Mouse (Mus musculus): ENCODE measurements around the gene Rbm3. TPM values are rescaled to one million over a fixed set of nuclear protein-coding genes. Genes with fewer than 3 reads are reported as not detected.
A peak's percentile ranks its signal among the peaks of the same experiment; 100 is the strongest.

Rbm3 gene
- 41.6 and 50.8 TPM in 2 replicates for polyA plus RNA-seq (2012; rRNA removed)

GRCm38 (mm10) chrX:8145153-8145991 lies at the start of gene Rbm3:
Gene Rbm3, minus strand, starts transcription at chrX:8145880.
- H3K4me3 ChIP-seq (ENCODE audit: insufficient read depth, low read depth, low read length) = peak within 1 kb of the TSS; percentile 98
- H3K4me1 ChIP-seq (ENCODE audit: control insufficient read depth, insufficient read depth, low read length) = peaks cover 8% of the 10 kb centered on the region; the same call in 1 of the 2 replicates
- under 1% methylated on average over 64 of the region's 65 CpGs for WGBS
- DNase-seq = peak; percentile 91
- H3K27ac ChIP-seq (ENCODE audit: insufficient read depth, low read depth, low read length) = peak within 1 kb of the TSS; percentile 100
- no peaks in the 10 kb centered on the region for H3K27me3 ChIP-seq (replicated peaks; ENCODE audit: control insufficient read depth, insufficient read depth, low read length)
- TF ChIP-seq POLR2A (IDR thresholded peaks at IDR 0.05; ENCODE audit: low read depth, low read length) (peak; percentile 68), CTCF (conservative IDR thresholded peaks at IDR 0.05; ENCODE audit: insufficient read depth, insufficient read length, low read depth, low read length) (no peak)
- peaks cover 3% of the 10 kb centered on the region; the same call in 1 of the 2 replicates for H3K36me3 ChIP-seq (ENCODE audit: control insufficient read depth, insufficient read depth, low read length)

- no peak for TF ChIP-seq CTCF (conservative IDR thresholded peaks at IDR 0.05; ENCODE audit: insufficient read depth, insufficient read length, low read depth, low read length)
- no peak for TF ChIP-seq POLR2A (IDR thresholded peaks at IDR 0.05; ENCODE audit: low read depth, low read length)
- no peaks in the 10 kb centered on the region for H3K27me3 ChIP-seq (replicated peaks; ENCODE audit: control insufficient read depth, insufficient read depth, low read length)
- DNase-seq = peak; percentile 16
- H3K4me3 ChIP-seq (ENCODE audit: insufficient read depth, low read depth, low read length) = peak within 1 kb of the TSS; percentile 86
- WGBS = 5% methylated on average over 10 of the region's 10 CpGs
- no peaks in the 10 kb centered on the region for H3K36me3 ChIP-seq (ENCODE audit: control insufficient read depth, insufficient read depth, low read length)
- H3K4me1 ChIP-seq (ENCODE audit: control insufficient read depth, insufficient read depth, low read length) = no peaks in the 10 kb centered on the region; the same call in 1 of the 2 replicates
- H3K27ac ChIP-seq (ENCODE audit: insufficient read depth, low read depth, low read length) = peak within 1 kb of the TSS; percentile 65
Measured at GRCm38 (mm10) chrX:8193419-8193723, 47.7 kb upstream of the Rbm3 start, which contains the start of gene Ebp. Gene Ebp, minus strand, starts transcription at chrX:8193512.

GRCm38 (mm10) chrX:8192640-8193418 lies 47.1 kb upstream of the Rbm3 start:
- Histone ChIP-seq H3K27ac (ENCODE audit: insufficient read depth, low read depth, low read length) (peak overlapping the region; percentile 65), H3K4me3 (ENCODE audit: insufficient read depth, low read depth, low read length) (peak overlapping the region; percentile 86), H3K36me3 (ENCODE audit: control insufficient read depth, insufficient read depth, low read length) (no peaks in the 10 kb centered on the region), H3K27me3 (replicated peaks; ENCODE audit: control insufficient read depth, insufficient read depth, low read length) (no peaks in the 10 kb centered on the region), H3K4me1 (ENCODE audit: control insufficient read depth, insufficient read depth, low read length) (no peaks in the 10 kb centered on the region; the same call in 1 of the 2 replicates)
- WGBS = 0% methylated on average over 31 of the region's 38 CpGs
- no peak for TF ChIP-seq CTCF (conservative IDR thresholded peaks at IDR 0.05; ENCODE audit: insufficient read depth, insufficient read length, low read depth, low read length)
- peak; percentile 63 for TF ChIP-seq POLR2A (IDR thresholded peaks at IDR 0.05; ENCODE audit: low read depth, low read length)
- DNase-seq = peak; percentile 91

DNA sequence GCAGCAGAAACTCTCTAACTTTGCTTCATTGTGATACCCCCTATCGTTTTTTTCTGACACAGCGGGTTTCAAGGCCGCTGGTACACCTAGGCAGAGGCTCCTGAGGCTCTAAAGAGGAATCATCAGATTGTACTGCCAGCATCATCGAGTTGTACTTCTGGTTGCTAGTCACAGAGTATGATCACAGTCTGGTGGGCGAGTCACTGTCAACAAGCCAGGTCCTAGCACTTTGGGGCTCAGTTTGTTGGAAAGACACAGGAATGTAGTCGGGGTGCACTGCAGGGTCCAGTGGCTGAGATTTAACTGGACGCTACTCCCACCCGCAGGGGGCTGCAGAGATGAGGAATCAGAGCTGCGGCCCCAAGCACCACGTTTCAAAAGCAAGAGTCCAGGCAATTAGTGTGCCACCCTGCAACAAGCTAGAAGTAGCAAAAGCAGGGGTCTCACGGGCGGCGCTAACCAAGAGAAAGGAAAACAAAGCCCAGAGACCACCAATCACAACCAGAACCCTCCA lies 46.5 kb upstream of the Rbm3 start:
- H3K4me3 ChIP-seq (ENCODE audit: insufficient read depth, low read depth, low read length) = peak overlapping the region; percentile 86
- 2% methylated on average over 13 of the region's 13 CpGs for WGBS
- H3K27ac ChIP-seq (ENCODE audit: insufficient read depth, low read depth, low read length) = peak overlapping the region; percentile 65; the same call in 1 of the 2 replicates
- no peaks in the 10 kb centered on the region for H3K27me3 ChIP-seq (replicated peaks; ENCODE audit: control insufficient read depth, insufficient read depth, low read length)
- no peaks in the 10 kb centered on the region for H3K36me3 ChIP-seq (ENCODE audit: control insufficient read depth, insufficient read depth, low read length)
- DNase-seq = peak; percentile 5
- TF ChIP-seq CTCF (conservative IDR thresholded peaks at IDR 0.05; ENCODE audit: insufficient read depth, insufficient read length, low read depth, low read length) (no peak), POLR2A (IDR thresholded peaks at IDR 0.05; ENCODE audit: low read depth, low read length) (no peak)
- H3K4me1 ChIP-seq (ENCODE audit: control insufficient read depth, insufficient read depth, low read length) = no peaks in the 10 kb centered on the region; the same call in 1 of the 2 replicates

DNA sequence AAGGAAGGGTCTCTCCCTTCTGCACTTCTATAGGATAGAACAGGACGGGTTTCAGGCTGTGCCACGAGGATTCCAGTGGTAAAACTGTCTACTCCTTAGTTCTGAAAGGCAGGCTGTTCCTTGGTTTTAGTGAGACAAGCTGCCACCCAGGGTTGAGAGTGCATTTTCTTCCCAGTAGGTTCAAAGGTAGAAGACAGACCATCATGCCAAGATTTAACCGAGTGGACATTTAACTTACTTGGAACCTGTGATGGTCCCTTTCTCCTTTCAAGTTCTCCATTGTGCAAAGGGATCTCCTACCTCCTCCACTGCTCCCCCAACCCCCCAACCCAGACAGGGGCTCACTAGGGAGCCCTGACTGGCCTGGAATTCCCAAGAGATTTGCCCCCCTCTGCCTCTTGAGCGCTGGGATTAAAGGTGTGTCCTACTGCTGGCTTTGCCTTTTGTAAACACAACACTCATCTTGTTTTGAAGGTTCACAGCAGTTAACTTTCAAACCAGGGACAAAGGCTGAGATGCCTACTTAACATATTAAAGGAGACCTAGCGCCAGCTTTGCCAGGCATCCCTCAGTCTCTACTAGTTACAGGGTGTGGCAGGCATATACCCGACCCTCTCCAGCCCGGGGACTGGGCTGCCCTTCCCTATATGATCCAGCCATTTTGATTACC lies 37.3 kb upstream of the Rbm3 start:
- 15% methylated on average over 7 of the region's 7 CpGs for WGBS
- H3K36me3 ChIP-seq (ENCODE audit: control insufficient read depth, insufficient read depth, low read length) = no peaks in the 10 kb centered on the region; the same call in 1 of the 2 replicates
- peak overlapping the region; percentile 78 for H3K27ac ChIP-seq (ENCODE audit: insufficient read depth, low read depth, low read length)
- H3K4me1 ChIP-seq (ENCODE audit: control insufficient read depth, insufficient read depth, low read length) = no peaks in the 10 kb centered on the region; the same call in 1 of the 2 replicates
- peak; percentile 67 for DNase-seq
- no peaks in the 10 kb centered on the region for H3K27me3 ChIP-seq (replicated peaks; ENCODE audit: control insufficient read depth, insufficient read depth, low read length)
- no peak overlapping the region for H3K4me3 ChIP-seq (ENCODE audit: insufficient read depth, low read depth, low read length)
- no peak for TF ChIP-seq POLR2A (IDR thresholded peaks at IDR 0.05; ENCODE audit: low read depth, low read length)
- no peak for TF ChIP-seq CTCF (conservative IDR thresholded peaks at IDR 0.05; ENCODE audit: insufficient read depth, insufficient read length, low read depth, low read length)

DNA sequence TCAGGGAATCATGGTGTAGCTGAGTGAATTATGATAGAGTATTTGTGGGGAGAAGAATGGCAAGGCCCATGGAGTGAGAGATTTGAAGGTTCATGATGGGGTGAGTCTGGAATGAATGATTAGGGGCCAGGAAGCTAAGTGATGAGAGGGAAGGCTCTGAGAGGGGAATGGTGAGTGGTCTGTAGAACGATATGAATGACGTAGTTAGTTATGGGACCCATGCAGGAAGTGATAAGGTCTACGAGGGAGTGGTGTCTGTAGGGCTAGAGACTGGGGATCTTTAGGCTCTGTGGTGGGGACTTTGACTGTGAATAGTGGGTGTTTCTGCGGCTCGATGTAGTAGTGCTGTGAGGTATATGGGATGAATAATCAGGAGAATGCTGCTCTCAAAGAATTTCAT lies 34.0 kb upstream of the Rbm3 start:
- H3K36me3 ChIP-seq (ENCODE audit: control insufficient read depth, insufficient read depth, low read length) = no peaks in the 10 kb centered on the region; the same call in 1 of the 2 replicates
- TF ChIP-seq POLR2A (IDR thresholded peaks at IDR 0.05; ENCODE audit: low read depth, low read length) (no peak), CTCF (conservative IDR thresholded peaks at IDR 0.05; ENCODE audit: insufficient read depth, insufficient read length, low read depth, low read length) (no peak)
- WGBS = 91% methylated on average over 5 of the region's 5 CpGs
- no peak for DNase-seq
- no peak overlapping the region for H3K27ac ChIP-seq (ENCODE audit: insufficient read depth, low read depth, low read length)
- H3K4me3 ChIP-seq (ENCODE audit: insufficient read depth, low read depth, low read length) = no peak overlapping the region
- H3K4me1 ChIP-seq (ENCODE audit: control insufficient read depth, insufficient read depth, low read length) = no peaks in the 10 kb centered on the region; the same call in 1 of the 2 replicates
- H3K27me3 ChIP-seq (replicated peaks; ENCODE audit: control insufficient read depth, insufficient read depth, low read length) = no peaks in the 10 kb centered on the region
